Mouse (Mus musculus): ENCODE data around the gene Tepp. TPM values are rescaled to one million over a fixed set of nuclear protein-coding genes. Genes with fewer than 3 reads are reported as not detected.

Tepp gene
- polyA plus RNA-seq, 1 experiment from 2014 or later = not detected

DNA sequence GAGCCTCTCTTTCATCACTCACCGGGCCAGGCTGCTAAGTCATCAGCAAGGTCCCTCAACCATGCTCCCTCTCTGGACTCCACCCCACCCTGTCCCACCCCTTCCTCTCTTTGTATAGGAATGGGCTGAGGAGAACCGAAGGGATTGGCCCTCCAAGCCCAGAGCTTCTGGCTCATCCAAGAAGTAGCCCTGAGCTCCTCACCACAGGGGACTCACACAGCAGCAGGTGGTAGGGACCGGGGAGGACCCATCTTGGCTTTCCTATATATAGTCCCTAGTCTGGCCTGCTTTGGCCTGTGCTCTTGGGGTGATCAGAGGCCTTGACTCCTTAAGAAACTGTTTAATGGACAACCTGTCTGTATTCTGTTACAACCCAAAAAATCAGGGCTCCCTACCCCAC is 64.1 kb downstream of the Tepp start:
- Histone ChIP-seq H3K27ac (replicated peaks) (no peak overlapping the region), H3K36me3 (peaks cover 45% of the 10 kb centered on the region), H3K4me1 (no peaks in the 10 kb centered on the region), H3K4me3 (no peak overlapping the region), H3K4me2 (replicated peaks) (no peak overlapping the region), H3K27me3 (no peaks in the 10 kb centered on the region), H3K9ac (replicated peaks) (no peak overlapping the region), H3K9me3 (no peaks in the 10 kb centered on the region)
- ATAC-seq (ENCODE audit: low FRiP score, low read depth) = no peak
- WGBS = 84% methylated on average over 3 of the region's 3 CpGs

DNA sequence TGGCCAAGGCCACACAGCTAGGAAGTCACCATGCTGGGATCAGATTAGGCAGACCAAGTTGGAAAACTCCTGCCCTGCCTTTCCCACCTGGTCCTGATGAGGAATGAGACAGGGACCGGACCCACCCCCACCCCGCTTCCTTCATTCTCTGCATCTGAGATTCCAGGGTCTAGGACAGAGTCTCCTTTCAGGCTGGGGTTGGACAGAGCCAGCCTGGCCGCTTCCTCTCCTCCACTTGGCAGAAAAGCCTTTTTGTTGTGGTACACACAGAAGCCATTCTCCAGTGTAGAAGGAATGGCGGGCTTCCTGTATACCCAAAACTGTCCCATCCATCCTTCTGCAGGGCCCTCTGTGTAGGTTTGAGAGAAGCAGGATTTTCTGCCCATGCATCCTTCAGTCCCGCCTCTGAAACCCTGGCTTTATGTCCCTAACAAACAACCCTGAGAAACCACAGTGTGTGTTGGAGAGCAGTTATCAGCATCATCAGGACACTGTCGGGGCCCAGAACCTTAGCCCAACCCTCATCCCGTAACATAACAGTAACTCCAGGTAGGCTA is 65.1 kb downstream of the Tepp start:
- Histone ChIP-seq H3K4me1 (no peaks in the 10 kb centered on the region), H3K4me3 (no peak overlapping the region), H3K27ac (replicated peaks) (no peak overlapping the region), H3K9ac (replicated peaks) (no peak overlapping the region), H3K4me2 (replicated peaks) (no peak overlapping the region), H3K27me3 (no peaks in the 10 kb centered on the region), H3K9me3 (no peaks in the 10 kb centered on the region), H3K36me3 (peaks cover 35% of the 10 kb centered on the region)
- no peak for ATAC-seq (ENCODE audit: low FRiP score, low read depth)
- 86% methylated on average over 7 of the region's 7 CpGs for WGBS

Other genes starting within 250 kb of the Tepp start
- 35.6 and 40.8 TPM in 2 replicates for gene Katnb1, start 229.4 kb upstream of the Tepp start, polyA plus RNA-seq (2016; fragmentation: Nextera tagmentation; extraction: Ambion mirVana)
- 10.0 and 10.4 TPM in 2 replicates for gene Kifc3, start 107.8 kb upstream of the Tepp start, polyA plus RNA-seq (2016; fragmentation: Nextera tagmentation; extraction: Ambion mirVana)
- 0.05 and 0.13 TPM in 2 replicates for gene Cngb1, start 4.0 kb upstream of the Tepp start, polyA plus RNA-seq (2016; fragmentation: Nextera tagmentation; extraction: Ambion mirVana)
- 19.1 and 20.6 TPM in 2 replicates for gene Zfp319, start 21.4 kb downstream of the Tepp start, polyA plus RNA-seq (2016; fragmentation: Nextera tagmentation; extraction: Ambion mirVana)
- gene Usb1, start 21.7 kb downstream of the Tepp start, polyA plus RNA-seq (2016; fragmentation: Nextera tagmentation; extraction: Ambion mirVana) = 33.9 and 37.1 TPM in 2 replicates
- 23.5 and 27.1 TPM in 2 replicates for gene Mmp15, start 41.7 kb downstream of the Tepp start, polyA plus RNA-seq (2016; fragmentation: Nextera tagmentation; extraction: Ambion mirVana)
- 128 and 130 TPM in 2 replicates for gene Cfap20, start 124.3 kb downstream of the Tepp start, polyA plus RNA-seq (2016; fragmentation: Nextera tagmentation; extraction: Ambion mirVana)
- 10.3 and 11.0 TPM in 2 replicates for gene Csnk2a2, start 179.5 kb downstream of the Tepp start, polyA plus RNA-seq (2016; fragmentation: Nextera tagmentation; extraction: Ambion mirVana)
- gene Ccdc113, start 223.5 kb downstream of the Tepp start, polyA plus RNA-seq (2016; fragmentation: Nextera tagmentation; extraction: Ambion mirVana) = 0.18 and 0.59 TPM in 2 replicates

Measured in midbrain, embryonic 12.5 days (tissue).